Mouse (Mus musculus): Measurements from ENCODE around the gene Rabgap1l.

- TF ChIP-seq POLR2A (IDR thresholded peaks at IDR 0.05; ENCODE audit: extremely low read depth, insufficient read depth, low read length): no peak
- no peak for TF ChIP-seq CTCF (IDR thresholded peaks at IDR 0.05; ENCODE audit: extremely low read depth, insufficient read depth, low read length)
Measured at GRCm38 (mm10) chr1:160550636-160551035, 242.4 kb downstream of the Rabgap1l start.

Measured in cortical plate, adult 2 months (tissue).